Mouse (Mus musculus) c-Kit-positive CD71-negative TER-119-negative erythroid progenitor cells, embryonic 14.5 days (primary cell): ENCODE measurements at regions not wholly inside any gene's neighbourhood (a gene's known extent, or its start where the extent isn't known, plus 50 kb on each side); places are given as distances from the start of the nearest gene placed in this dataset.
"Not testable (repeated sequence)": the region's sequence is repeated elsewhere in the genome, so short reads cannot be mapped to it uniquely, and the experiment has no call there.

Source experiments
- DNase-seq: peaks from one replicate; pipeline ENCODE4 v3.0.0-alpha.2; 2013; ENCODE audit warnings: low read depth

- DNase-seq, result no peak
Measured at GRCm38 (mm10) chr3:18522562-18522961, 574.4 kb downstream of the Cypt12 start.

DNA sequence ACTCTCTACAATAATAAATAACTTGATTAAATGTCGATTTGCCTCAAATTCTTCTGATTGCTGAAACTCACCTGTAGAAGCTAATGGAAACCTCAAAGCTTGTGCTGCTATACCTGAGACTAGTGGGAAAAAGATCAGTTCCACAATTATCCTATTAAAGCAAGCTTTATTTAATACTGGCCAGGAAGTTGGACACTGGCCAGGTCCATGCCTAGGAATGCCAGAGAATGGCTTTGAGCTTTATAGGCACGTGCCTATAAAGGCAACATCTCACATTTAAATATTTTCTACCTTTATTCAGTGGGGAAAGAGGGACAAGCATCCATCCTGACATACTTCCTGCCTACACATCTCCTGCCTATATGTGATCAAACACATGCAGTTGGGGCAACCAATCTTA is 575.8 kb downstream of the Cypt12 start:
- no peak for DNase-seq

DNA sequence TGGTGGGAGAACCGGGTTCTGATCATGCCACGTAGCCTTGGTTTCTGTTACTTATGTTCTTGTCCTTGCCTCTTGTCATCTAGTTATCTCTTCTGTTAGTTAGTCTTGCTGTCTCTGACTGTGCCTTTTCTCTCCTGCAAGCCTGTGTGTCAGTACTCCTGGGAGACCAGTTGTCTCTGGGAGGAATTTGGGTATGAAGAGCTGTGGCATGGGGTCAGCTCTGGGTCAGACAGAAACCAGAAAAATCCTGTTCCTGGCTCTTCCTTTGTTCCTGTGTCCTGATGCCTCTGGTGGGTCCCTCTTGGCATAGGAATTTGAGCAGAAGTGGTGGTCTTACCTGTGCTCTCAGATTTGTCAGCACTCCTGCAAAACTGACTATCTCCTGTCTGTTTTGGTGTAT is 609.0 kb downstream of the Cypt12 start:
- no peak for DNase-seq

DNA sequence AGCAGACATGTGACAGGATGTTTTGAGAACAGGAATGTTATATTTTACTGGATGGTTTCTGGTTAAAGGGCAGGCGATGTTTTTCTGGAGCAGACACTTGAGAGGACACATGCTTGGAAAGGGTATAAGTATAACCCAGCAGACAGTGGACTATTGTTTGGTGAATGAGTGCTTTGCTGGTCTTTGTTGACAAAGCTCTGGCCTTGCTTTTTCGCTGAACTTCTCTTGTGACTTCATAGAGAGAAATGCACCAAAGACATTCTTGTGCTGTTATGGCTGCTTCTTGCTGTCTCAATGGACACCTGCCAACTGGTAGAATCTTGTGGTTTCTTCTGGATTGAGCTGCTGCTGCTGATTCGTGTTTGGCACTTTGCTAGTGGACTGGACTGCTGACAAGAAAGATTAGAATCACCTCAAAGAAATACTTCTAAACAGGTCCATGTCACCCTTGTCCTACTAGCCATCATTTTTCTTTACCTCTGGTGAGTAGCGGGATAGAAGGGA is 612.1 kb downstream of the Cypt12 start:
- DNase-seq, result no peak

DNA sequence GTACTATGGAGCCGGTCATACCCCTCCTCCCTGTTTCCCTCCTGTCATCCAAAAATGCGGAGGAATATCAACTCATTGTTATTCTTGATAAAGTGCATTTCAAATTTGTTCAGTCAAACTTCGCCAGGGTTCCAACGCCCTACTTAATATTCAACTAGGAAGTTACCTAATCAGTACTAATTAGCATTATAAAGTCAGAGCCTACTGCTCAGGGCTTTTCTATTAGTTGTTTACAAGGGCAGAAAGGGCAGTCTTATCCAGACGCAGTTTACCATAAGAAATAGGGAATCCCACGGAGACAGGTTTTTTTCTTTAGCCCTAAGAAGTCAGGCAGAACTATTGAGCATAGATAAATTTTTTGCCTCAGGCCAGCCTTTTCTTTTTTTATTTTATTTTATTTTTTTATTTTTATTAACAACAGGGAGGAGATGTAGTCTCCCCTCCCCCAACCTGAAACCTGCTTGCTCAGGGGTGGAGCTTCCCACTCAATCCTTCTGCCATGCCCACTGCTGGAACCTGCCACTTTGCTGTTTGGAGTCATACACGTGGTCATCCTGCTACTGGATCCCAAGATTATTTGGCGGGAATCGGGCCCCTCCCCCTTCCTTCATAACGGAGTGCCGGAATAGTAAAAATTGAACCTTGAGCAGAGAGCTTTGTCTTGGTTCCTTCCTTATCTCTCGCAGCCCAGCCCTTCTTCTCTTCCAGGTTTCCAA is 632.9 kb downstream of the Cypt12 start:
- not testable (repeated sequence) for DNase-seq

- DNase-seq, result no peak
Measured at GRCm38 (mm10) chr3:18620608-18621007, 672.4 kb downstream of the Cypt12 start.

- peak; percentile 47 for DNase-seq
Measured at GRCm38 (mm10) chr3:18623831-18624304, 675.7 kb downstream of the Cypt12 start.

GRCm38 (mm10) chr3:18624381-18625145 is 676.4 kb downstream of the Cypt12 start:
- DNase-seq, result no peak

DNA sequence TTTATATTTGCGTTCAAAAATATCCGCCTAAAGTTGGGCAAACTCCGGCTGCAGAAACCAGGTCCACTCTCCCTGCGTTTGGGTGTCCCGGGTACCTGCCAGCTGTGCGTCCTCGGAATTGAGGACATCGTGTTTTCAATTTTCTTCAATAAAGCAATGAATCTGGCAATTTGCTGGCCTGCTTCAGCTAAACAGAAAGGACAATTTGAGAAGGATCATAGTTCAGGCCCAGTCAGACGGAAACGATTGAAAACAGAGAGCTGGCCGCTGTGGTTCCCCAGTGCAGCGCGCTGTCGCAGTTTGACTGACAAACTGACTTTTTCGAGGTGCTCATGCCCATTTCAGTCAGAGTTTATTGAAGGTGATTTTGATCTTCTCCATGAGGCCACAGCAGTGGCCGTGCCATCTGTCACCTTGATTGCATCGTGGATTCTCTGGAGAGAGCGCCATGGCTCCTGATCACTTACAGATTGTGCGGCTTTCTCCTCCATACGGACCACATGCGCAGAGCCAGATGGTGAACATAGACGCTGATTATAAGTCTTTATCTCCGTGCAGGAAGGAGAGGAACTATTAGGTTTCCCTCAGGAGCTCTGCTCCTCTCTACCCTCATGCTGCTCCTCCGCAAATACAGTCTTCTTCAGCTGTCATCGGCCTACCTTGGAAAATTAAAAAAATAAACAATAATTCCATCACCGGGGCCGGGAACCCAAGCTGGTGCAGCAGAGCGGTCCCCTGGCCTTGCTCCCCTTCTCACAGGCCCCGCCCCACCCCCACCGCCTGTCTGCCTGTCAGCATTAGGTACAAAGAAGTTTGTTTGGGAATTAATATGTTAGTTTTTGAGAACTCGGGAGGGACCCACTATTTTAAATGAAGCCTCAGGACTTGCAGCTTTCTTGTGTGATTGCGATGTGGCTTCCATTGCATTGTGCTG is 677.5 kb downstream of the Cypt12 start:
- no peak for DNase-seq

DNA sequence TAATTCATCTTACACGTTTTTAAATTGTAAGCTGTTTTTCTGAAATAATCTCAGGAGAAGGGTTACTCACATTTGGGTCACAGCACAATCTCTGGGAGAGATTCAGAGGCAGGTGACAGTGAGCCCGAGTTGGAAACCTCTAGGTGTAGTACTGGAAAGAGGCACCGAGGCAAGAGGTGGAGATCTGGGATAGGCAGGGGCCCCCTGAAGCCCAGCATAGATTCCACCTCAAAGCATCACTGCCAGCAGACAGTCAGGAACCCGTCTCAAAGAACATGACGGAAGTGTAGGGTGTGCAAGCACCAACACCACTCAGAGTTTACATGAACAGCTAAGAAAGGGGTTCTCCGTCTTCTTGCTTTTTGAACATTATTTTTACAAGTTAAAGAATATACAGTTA is 678.2 kb downstream of the Cypt12 start:
- DNase-seq, result no peak

- DNase-seq, result no peak
Measured at GRCm38 (mm10) chr3:18626820-18627219, 678.6 kb downstream of the Cypt12 start.

- no peak for DNase-seq
Measured at GRCm38 (mm10) chr3:18629233-18629632, 681.0 kb downstream of the Cypt12 start.

DNA sequence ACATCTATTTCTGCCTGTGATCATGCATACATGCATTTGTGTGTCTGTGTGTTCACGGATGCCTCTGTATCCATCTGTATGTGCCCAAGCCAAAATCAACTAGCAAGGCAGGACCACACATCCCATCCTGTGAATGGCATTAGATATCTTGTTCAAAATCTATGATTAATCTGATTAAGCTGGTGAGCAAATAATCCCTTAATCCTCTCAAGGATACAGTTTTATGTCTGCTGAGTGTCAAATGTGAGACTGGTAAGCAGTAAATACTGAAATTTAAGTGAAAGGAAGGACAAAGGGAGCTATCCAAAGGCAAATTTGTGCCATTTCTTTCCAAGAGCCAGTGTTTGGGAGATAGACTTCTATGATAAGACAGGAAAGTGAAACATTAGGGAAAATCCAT is 683.4 kb downstream of the Cypt12 start:
- no peak for DNase-seq

- DNase-seq, result no peak
Measured at GRCm38 (mm10) chr3:18634855-18635254, 686.6 kb downstream of the Cypt12 start.

DNA sequence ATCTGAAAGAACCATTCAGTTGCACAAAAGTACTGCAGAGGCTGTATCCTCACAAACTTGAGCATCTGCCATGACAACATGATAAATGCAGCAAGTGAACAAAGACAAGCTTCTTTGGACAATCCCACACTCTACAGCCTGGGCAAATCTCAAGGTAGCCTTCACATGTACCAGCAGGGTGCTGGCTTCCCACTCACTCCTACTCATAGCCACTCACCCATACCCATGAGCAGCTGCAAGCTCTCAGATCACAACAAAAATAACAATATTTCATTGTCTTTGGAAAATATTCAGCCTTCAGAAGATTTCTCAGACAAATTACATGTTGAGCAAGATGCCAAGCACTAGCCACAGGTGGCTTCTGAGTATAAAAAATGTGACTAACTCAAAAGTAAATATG is 689.3 kb downstream of the Cypt12 start:
- no peak for DNase-seq

DNA sequence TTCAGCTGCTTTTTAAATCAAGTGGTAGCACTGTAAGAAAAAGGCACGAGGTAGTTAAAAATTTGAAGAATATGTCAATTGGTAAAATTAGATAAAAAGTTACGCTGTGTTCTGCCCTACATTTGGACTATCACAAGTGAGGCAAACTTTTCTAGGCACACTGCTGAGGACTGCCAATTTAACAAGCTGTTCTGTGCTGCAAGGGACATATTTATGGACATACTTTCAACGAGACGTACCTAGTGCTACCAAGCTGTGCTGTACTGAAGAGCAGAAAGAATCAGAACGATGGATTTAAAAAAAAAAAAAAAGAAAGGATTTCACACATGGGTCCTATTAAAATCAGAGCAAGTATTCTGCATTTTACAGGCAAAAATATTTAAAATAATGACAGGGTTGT is 692.1 kb downstream of the Cypt12 start:
- DNase-seq, result no peak

- no peak for DNase-seq
Measured at GRCm38 (mm10) chr3:18641688-18642087, 693.5 kb downstream of the Cypt12 start.

- DNase-seq, result no peak
Measured at GRCm38 (mm10) chr3:18643408-18644035, 695.3 kb downstream of the Cypt12 start.

- no peak for DNase-seq
Measured at GRCm38 (mm10) chr3:18645481-18645880, 697.3 kb downstream of the Cypt12 start.

GRCm38 (mm10) chr3:18645927-18646326 is 697.7 kb downstream of the Cypt12 start:
- no peak for DNase-seq

DNA sequence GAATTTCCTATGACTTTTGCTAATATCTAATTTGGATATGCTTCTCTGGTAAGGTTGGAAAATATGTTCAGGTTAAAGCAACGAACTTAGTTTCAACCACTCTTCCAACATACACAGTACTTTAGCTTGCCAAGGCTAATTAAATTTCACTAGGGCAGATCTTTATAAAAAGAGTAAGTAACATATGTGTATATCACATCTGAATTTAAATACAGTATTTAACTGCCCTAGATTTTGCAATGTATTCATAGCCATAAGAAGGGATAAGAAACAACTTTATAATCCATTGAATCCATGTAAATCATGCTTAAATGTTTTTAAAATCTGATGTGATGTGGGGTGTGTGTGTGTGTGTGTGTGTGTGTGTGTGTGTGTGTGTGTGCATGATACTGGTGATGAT is 705.3 kb downstream of the Cypt12 start:
- DNase-seq, result no peak

DNA sequence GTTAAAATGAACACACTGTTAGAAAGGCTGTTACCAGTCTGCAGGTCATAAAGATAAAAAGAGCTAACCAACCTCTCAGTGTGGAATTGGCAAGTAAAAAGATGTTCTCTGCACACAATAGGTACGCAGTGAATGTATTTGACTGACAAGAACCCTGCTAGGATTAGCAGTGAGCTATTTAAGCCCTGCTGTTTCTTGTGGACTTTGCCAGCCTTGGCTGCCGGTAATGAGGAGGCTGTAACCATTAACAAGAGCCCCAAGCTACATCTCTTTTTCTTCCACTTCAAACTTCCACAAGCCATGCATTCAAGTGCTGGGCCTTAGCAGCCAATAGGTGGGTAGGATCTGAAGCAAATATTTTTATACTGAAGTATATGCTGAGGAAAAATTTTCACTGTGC is 717.5 kb downstream of the Cypt12 start:
- DNase-seq, result no peak
